Mouse (Mus musculus) neural tube, embryonic 10.5 days (tissue): Measurements from ENCODE around the gene Ndufa6.
"Not testable (repeated sequence)": the region's sequence is repeated elsewhere in the genome, so short reads cannot be mapped to it uniquely, and the experiment has no call there.

Source experiments
- DNase-seq: peaks from one replicate; pipeline ENCODE4 v3.0.0-alpha.2; 2017; ENCODE audit warnings: low spot score; ENCODE audit errors: extremely low spot score

The Ndufa6 gene

DNA sequence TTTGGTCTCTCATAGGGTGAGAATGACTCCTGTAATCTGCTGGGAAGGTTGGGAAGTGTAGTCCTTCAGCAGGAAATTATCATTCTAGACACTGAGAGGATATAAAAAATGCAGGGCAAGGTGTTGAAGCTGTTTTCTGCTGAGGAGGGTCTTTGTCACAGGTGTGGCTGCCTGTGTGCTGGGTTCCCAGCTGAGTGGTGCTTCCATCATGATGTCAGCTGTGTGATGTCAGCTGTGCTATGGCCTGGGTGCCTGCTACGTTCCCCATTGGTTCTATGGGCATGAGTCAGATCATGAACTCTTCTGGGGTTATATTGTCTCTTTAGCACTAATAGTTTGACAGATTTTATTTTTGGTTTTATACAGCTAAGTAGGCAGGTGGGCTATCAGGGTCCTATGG, 14.7 kb upstream of the Ndufa6 start:
- no peak for DNase-seq

- no peak for DNase-seq
These were observed 14.0 kb upstream of the Ndufa6 start for GRCm38 (mm10) chr15:82368146-82368545.

DNA sequence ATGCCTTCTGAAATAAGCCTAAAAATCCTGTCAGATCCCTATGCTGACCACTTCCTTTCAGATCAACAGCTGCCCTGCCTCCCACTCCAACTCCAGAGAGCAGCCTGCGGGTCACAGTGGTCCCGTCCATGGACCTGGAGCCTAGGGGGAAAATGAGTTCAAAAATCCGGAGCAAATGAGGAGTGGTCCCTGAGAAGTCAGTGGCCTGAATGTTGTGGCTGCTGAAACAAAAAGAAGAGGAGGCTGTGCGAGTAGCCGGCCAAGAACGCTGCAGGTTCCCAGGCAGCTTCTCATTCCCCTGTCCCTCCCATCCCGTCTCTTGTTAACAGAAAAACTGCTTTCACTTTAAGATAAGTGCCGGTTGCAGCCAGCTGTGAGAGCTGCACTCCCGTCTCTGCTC, 10.4 kb upstream of the Ndufa6 start:
- not testable (repeated sequence) for DNase-seq

- DNase-seq, result not testable (repeated sequence)
These were observed 9.7 kb upstream of the Ndufa6 start for GRCm38 (mm10) chr15:82363801-82364200.

DNA sequence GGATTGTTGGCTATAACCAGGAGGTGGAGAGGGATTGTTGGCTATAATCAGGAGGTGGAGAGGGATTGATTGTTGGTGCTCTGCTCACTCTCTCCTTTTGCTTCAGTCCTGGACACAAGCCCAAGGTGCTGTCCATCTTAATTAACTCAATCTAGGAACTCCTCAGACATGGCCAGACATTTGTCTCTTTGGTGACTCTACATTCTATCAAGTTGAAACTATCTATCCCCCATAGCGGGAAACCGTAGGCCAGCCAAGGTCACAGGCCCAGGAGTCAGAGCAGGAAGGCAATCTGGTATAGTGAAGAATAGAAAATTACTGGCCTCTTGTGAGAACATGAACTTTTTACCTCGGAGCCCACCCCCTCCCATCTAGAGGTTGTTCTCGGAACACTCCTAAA, 8.1 kb upstream of the Ndufa6 start:
- no peak for DNase-seq

GRCm38 (mm10) chr15:82361459-82362018, 7.4 kb upstream of the Ndufa6 start:
- DNase-seq, result no peak

- no peak for DNase-seq
These were observed 4.5 kb upstream of the Ndufa6 start for GRCm38 (mm10) chr15:82358431-82359260.

DNA sequence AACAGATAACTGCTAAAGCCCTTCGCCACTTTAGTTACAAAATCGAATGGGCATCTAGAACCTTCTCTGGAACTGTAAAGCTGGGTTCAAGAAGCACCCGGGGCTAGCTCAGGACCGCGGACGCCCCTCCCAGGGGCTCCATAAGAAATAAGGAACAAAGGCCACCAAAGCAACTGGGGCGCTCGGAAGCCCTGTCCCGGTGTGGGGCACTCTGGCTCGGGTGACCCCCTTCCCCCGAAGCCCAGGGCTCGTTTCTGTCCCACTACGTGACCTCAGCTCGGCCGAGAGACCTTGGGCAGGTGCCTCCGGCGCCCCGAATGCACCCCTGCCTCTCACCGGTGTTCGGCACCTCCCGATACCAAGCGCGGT, 393 bp downstream of the Ndufa6 start:
- no peak for DNase-seq

- no peak for DNase-seq
These were observed 911 bp downstream of the Ndufa6 start for GRCm38 (mm10) chr15:82353078-82353744.

- DNase-seq, result no peak
These were observed 2.6 kb downstream of the Ndufa6 start for GRCm38 (mm10) chr15:82351480-82351879.

GRCm38 (mm10) chr15:82350349-82350748, 3.8 kb downstream of the Ndufa6 start:
- no peak for DNase-seq

- no peak for DNase-seq
These were observed 5.2 kb downstream of the Ndufa6 start for GRCm38 (mm10) chr15:82348999-82349341.

DNA sequence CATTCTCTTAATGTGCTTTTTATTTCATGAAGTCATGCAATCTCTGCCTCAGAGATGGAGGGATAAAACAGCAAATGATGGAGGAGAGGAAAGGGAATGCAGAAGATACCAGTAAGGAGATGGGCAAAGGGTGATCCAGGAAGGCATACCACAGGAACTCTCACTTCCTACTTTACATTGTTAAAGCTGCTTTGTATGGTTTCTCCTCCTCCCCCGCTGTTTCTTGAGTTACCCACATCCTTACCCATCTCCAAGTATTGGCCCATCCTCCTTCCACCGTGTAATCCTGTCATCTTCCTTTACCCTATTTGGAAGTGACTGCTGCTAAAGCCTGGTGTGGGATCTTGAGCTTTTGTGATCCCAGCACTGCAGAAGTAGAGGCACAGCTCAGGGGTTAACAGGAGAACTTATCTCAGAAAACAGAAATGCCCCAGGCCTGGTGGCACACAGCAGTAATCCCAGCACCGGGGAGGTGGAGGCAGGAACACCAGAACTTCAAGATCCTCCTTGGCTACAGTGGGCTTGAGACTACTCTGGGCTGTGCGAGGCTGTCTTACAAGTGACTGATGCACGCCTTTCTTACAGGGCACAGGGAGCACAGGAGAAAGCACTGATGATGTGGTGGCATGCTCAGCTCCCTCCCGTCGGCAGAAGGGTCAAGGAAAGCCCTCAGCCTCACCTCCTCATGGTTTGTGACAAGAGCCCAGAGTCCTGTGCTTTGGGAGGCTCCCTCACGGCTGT, 5.7 kb downstream of the Ndufa6 start:
- DNase-seq, result no peak

DNA sequence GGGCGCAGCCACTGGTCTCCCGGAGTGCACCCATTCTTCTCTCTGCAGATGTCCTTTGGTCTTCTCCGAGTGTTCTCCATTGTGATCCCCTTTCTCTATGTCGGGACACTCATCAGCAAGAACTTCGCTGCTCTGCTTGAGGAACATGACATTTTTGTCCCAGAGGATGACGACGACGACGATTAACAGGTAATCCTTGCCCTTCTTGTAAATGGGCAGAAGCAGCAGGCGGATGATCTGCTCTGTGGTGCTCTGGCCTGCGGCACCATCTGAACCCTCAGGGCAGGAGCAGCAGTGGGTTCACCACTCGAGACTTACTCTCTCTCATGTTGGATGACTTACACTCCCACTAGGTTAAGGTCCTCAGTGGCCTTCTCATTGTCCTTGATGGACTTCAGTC, 6.3 kb downstream of the Ndufa6 start:
- DNase-seq, result no peak

GRCm38 (mm10) chr15:82347303-82347676, 6.8 kb downstream of the Ndufa6 start:
- DNase-seq, result no peak

- DNase-seq, result no peak
These were observed 7.4 kb downstream of the Ndufa6 start for GRCm38 (mm10) chr15:82346580-82347302.

DNA sequence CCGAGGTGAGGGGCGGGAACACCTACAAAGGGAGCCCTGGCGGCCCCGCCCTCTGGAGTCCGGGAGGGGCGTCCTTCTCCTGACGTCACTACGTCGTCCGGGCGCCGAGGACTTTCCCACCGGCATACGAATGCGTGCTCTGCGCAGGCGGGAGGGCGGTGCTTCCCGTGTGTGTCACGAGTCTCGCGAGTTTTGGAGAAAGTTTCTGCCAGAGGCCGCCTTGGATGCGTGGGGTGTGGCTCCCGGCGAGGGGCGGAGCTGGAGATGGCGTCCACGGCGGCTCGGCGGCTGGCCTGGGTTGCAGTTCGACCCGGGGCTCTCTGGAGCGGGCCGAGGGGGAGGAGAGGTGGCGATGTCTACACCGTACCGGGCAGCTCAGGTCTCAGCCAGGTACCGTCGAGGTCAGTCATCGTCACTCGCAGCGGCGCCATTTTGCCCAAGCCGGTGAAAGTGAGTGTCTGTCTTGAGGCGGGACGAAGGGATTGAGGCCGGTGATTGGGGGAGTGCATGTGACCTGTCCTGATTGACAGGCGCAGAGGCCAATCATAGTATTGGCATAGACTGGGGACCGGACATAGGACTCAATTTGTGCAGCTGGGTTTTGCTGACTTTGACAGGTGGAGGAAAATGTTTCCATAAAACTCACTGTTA, 8.2 kb downstream of the Ndufa6 start:
- DNase-seq, result peak; percentile 98

GRCm38 (mm10) chr15:82344971-82345370, 9.2 kb downstream of the Ndufa6 start:
- no peak for DNase-seq

DNA sequence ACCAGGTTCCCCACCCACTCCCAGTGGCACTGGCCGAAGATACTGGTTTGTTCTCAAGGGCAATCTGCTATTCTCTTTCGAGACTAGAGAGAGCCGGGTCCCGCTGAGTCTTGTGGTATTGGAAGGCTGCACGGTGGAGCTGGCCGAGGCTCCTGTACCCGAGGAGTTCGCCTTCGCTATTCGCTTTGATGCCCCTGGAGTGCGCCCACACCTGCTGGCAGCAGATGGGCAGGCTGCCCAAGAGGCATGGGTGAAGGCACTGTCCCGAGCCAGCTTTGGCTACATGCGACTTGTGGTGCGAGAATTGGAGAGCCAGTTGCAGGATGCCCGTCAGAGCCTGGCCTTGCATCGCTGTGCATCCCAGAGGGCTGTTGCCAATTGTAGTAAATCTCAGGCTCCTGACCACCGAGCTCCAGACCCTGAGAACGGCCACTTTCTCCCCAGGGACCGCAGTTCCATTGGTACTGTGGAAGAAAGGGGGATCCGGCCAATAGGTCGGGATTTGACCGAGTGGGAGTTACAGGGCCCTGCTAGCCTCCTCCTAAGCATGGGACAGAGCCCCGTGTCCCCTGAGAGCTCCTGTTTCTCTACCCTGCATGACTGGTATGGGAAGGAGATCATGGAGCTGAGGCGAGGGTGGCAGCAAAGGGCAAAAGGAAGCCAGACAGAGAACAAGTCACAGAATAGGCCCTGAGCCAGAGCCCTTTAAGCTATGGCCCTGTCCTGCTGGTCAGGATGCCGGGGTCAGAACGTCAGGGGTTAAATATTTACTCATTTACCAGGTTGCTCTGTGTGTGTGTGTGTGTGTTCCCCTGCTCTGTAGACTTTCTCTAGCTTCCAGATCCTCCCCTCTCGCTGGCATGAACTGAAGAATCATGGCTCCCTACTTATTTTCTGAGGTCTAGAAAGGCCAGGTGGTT, 10.5 kb downstream of the Ndufa6 start:
- no peak for DNase-seq

GRCm38 (mm10) chr15:82342543-82342935, 11.6 kb downstream of the Ndufa6 start:
- DNase-seq, result no peak
